Mouse (Mus musculus): ENCODE measurements around the gene Fosl1. TPM values are rescaled to one million over a fixed set of nuclear protein-coding genes. Genes with fewer than 3 reads are reported as not detected.

Gene Fosl1
- total RNA-seq (2023) = 1 to 10 TPM; 2.0 to 3.2 TPM

DNA sequence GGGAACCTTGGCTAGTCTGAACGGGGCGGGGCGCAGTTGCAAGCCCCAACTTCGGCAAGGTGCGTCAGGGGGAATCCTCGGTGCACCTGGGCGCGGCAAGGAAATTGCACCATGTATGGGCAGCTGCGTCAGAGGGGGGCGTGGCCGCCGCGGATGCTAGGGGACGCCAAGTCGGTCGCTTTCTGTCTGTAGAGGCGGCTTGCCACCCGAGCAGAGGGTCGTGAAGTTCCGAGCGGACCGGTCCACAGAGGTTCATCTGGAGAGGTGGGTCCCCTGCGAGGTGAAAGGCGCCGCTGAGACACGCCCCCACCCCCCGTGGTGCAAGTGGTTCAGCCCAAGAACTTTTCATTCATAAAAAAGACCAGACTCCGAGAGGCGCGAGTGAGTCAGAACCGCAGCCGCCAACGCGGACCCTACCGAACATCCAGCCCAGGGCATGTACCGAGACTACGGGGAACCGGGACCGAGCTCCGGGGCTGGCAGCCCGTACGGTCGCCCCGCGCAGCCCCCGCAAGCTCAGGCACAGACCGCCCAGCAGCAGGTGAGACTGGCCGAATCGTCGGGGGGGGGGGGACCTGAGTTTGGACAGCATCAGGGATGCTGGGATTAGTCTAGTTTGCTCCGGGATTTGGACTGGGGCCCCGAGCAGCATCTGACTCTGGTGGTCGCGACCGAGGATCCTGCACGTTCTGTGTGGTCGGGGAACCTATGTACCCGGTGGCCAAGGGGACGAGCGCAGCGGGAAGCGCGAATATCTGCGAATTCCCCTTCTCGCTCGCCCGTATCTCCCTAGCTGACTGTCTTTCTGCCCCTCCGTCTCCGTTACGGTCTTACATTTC is at the start of gene Fosl1:
TSS of gene Fosl1 (plus strand) at position 33 of the 839 bp plus-strand sequence.

DNA sequence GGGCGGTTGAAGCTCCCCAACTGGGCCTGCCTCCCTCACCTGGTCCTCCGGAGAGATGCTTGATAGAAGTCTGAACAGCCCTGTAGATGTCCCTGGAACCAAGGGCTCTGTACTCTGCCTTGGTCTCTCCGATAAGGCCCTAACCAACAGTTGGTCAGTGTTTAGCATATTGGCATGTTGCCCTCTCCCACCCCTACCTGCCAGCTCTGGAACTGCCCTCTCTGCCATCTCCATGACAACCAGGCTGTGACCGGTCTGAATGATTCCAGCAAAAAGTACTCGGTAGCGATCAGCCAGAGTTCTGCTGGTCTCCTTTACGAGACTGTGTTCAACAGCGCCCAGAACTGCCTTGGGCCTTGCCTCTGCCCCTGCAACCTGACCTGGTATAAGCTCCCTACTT is 45.1 kb upstream of the Fosl1 start, which contains the start of gene Tsga10ip:
TSS of gene Tsga10ip (minus strand) at position 234 of the 400 bp plus-strand sequence.

DNA sequence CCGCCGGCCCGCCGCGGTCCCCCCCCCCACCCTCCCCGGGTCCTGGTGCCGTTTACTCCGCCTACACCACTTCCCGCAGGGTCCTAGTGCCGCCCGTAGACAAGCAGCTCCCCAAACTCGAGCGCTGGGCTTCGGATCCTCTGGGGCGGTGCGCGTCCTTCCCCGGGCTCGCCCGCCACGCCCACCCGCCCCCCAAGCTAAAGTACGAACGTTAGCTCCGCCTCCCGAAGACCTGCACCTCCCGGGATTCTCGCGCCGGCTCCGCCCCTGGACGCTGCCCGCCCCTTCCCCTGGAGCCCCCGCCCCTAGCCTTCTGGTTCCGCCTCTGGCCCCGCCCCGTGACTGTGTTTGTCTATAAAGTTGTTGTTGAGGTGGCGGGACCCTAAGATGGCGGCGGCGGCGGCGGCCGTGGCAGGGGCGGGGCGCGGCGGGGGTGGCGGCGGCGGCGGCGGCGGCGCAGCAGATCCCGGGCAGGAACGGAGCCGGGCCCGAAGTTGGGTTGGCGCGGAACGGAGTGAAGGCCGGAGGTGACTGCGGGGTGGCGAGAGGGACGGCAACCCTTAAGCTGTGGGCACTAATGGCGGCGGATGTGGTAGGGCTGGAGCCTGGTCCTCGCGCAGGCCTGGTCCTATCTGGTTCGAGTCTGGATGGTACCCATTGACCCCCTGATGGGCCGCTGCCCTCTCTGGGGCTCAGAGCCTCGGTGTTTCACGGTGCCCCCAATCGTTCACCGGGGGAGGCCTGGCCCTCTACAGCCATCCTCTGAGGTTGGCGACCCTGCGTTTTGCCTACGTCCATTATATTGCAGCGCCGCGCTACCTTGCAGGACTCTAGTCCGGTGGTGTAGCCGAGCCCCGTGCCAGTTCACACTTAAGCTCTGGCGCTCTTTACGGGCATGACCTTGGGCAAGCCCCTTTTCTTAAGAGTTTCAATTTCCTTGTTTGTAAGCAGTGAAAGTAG is 22.3 kb upstream of the Fosl1 start, which contains the start of the genes Drap1 and AI837181:
TSS of gene Drap1 (minus strand) at position 198 of the 960 bp plus-strand sequence.
TSS of gene AI837181 (plus strand) at position 363 of the 960 bp plus-strand sequence.

DNA sequence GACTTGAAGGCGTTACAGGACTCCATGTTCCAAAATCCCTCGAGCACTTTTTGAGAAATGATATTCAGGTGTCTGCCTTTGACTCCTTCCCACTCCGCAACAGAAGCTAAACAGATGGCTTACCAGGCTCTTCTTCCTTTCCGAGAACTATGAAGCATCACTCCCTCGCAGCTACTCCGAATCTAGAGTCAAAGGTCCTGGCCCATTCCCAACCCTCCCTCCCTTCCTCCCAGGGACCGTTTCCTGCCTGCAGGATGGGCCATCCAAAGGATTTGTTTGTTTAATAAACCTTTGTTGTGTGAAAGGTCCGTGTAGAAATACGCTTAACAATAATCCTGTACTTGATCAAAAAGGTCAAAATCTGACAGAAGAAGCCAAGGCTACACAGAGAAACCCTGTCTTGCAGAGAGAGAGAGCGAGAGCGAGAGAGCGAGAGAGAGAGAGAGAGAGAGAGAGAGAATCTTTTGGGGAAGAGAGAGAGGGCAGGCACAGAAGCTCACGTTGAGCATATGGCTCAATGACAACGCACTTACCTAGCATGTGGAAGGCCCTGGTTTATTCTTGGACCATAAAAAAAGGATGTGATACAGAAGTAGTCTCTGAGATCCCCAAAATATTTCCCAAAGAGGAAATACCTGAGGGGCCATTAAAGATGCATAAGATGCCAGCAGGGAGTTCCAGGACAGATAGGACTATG is 10.5 kb downstream of the Fosl1 start, which contains the start of gene Ccdc85b:
TSS of gene Ccdc85b (minus strand) at position 149 of the 697 bp plus-strand sequence.

DNA sequence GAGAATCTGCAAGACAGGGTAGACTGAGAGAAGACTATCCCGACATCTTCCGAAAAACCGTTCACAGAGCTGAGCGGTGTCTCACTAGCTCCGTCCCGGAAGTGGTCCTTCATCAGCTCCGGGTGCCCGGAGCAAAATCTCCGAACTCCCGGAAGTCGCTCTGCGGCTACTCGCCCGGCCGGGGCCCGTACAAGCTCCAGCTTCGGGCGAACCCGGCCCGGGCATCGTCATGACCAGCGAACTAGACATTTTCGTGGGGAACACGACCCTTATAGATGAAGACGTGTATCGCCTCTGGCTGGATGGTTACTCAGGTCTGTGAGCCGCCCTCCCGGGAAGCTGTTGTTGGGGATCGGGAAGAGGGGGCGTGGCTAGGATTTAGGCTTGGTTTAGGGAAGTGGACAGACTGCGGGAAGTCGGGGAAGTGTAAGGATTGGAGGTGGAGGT is 13.1 kb downstream of the Fosl1 start, which contains the start of gene Fibp:
TSS of gene Fibp (plus strand) at position 151 of the 447 bp plus-strand sequence.

DNA sequence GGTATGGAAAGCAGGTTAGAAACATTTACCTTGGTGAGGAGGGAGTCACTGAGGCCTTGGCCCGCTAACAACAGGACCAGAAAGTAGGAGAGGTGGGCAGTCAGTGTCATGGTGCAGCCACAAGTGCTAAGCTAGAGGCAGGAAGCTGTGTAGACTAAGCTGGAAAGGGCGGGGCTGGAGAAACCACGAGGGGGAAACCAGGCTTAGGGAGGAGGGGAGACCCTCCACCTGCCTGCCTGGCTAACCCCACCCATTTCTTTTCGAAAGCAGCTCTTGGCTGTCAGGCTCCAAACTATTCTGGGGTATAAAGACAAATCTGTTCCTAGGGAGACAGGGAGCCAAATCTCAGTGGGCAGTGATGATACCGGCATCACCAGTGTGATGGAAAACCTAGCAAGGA is 21.0 kb downstream of the Fosl1 start, which contains the start of gene Ctsw:
TSS of gene Ctsw (minus strand) at position 134 of the 400 bp plus-strand sequence.

DNA sequence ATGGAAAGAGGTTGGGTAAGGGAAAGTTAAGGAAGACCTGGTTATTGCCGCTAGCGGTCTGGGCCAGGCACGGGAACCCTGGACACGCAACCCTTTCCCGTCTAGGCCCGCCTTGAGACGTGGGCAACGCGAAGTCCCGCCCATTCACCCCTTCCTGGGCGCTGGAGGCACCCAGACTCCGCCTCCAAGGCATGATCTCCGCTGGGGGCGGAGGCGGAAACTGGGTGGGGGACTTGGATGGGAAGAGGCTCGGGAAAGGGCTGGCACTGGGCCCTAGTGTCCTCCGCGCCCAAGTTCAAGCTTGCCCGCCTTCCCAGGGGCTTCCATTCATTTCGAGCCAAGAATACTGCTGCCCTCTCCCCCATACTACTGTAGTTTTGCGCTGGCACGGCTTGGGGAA is 26.4 kb downstream of the Fosl1 start, which contains the start of gene Efemp2:
TSS of gene Efemp2 (plus strand) at position 235 of the 400 bp plus-strand sequence.

DNA sequence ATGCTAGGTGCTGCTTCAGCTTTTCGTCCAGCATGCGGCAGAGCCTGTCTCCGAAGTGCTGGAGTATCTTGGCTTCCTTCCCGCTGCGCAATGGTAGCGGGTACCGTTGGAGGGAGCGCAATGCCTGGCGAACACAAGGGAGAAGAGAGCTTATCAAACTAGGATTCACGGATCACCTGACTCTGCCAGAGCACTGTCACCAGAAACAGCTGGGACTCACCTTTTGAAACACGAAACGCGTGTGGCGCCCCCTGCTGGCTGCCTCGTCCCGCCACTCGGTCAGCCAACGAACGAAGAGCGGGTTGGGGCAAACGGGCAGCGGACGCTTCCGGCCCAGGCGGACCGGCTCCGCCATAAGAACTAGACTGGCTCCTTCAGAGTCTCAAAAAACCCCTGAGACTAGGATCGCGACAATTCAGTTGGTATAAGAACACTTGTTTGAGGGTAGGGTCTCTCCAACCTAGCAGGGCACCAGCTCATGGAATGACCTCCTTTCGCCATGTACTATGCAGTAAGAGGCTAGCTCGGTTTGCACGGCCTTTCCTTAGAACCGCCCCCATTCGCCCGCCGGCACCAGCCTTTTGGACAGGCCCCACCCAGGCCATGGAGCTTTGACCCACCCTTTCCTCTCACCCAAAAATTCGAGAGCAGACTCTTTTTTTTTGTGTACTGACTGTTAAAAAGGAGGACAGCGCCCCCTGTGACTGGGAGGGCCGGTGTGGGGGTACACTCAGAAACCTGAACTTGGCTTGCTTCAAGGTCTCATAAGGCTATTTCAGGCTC is 40.6 kb downstream of the Fosl1 start, which contains the start of gene Mus81:
TSS of gene Mus81 (minus strand) at position 635 of the 783 bp plus-strand sequence.

DNA sequence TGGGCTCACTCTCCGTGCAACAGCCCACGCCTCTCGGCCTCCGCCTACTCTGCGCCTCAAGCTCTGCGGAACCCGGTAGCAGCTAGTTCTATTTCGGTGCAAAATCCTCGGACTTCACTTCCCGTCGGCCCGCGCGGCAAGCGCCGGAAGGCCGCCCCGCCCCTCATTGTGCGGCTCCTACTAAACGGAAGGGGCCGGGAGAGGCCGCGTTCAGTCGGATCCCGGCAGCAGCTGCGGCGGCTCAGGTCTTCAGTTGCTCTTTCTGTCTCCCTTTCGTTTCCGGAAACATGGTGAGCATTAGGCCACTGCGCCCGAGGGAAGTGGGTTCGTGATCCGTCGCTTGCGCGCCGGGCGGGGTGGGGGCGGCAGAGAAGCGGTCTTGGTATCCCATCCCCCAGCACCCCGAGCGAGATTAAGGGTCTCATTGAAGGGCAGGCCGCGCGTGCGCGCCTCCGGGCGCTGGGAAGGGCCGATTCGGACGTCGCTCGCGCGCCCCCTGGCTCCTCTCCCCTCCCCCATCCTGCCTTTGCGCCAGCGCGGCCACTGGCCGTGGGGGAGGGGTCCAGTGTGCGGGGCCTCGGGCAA is 43.1 kb downstream of the Fosl1 start, which contains the start of gene Cfl1:
TSS of gene Cfl1 (plus strand) at position 143 of the 585 bp plus-strand sequence.

DNA sequence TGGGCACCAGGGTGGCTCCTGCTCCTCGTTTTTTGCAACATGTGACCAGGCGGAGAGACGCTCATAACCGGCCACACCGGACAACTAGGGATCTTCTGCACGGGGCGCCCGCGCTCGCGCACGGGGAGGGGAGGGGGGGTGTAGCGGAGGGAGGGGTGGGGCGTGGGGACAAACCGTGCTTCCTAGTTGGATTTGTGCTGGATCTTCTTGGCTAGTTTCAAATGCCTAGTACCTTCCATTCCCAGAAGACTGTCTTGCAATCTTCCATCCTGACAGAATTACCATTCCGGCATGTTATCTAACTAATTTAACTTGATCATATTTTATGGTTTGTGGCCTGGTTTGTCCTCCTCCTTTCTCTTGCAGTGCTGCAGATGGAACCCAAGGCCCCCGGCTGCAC is 56.3 kb downstream of the Fosl1 start, which contains the start of gene 1700020D05Rik:
TSS of gene 1700020D05Rik (minus strand) at position 101 of the 400 bp plus-strand sequence.

Other genes starting within 250 kb of the Fosl1 start
- gene Pacs1, start 174.4 kb upstream of the Fosl1 start, total RNA-seq (2023) = 10 to 100 TPM; 53.1 to 60.2 TPM
- 100 to 1,000 TPM; 156 to 186 TPM for gene Sf3b2, start 152.1 kb upstream of the Fosl1 start, total RNA-seq (2023)
- not detected for gene Gal3st3, start 149.2 kb upstream of the Fosl1 start, total RNA-seq (2023)
- not detected for gene Catsper1, start 111.8 kb upstream of the Fosl1 start, total RNA-seq (2023)
- gene Cst6, start 98.0 kb upstream of the Fosl1 start, total RNA-seq (2023) = not detected
- gene Eif1ad, start 80.8 kb upstream of the Fosl1 start, total RNA-seq (2023) = 10 to 100 TPM; 17.1 to 24.3 TPM
- gene Banf1, start 80.4 kb upstream of the Fosl1 start, total RNA-seq (2023) = 10 to 100 TPM; 59.5 to 66.0 TPM
- 100 to 1,000 TPM; 129 to 130 TPM for gene Sart1, start 58.8 kb upstream of the Fosl1 start, total RNA-seq (2023)
- gene Tsga10ip, start 45.0 kb upstream of the Fosl1 start, total RNA-seq (2023) = not detected
- gene Drap1, start 22.6 kb upstream of the Fosl1 start, total RNA-seq (2023) = 100 to 1,000 TPM; 165 to 176 TPM
- 10 to 100 TPM; 46.9 to 52.7 TPM for gene AI837181, start 22.4 kb upstream of the Fosl1 start, total RNA-seq (2023)
- gene Ccdc85b, start 10.3 kb downstream of the Fosl1 start, total RNA-seq (2023) = 1 to 10 TPM; 3.7 to 4.6 TPM
- gene Fibp, start 13.1 kb downstream of the Fosl1 start, total RNA-seq (2023) = 10 to 100 TPM; 80.6 to 81.0 TPM
- under 1 TPM; 0.46 to 0.73 TPM for gene Ctsw, start 21.0 kb downstream of the Fosl1 start, total RNA-seq (2023)
- 1 to 10 TPM; 5.1 to 6.7 TPM for gene Efemp2, start 26.4 kb downstream of the Fosl1 start, total RNA-seq (2023)
- 10 to 100 TPM; 16.7 to 17.4 TPM for gene Mus81, start 40.9 kb downstream of the Fosl1 start, total RNA-seq (2023)
- gene Cfl1, start 42.9 kb downstream of the Fosl1 start, total RNA-seq (2023) = 1,000 to 10,000 TPM; 1,345 to 1,440 TPM
- 1 to 10 TPM; 1.3 to 1.4 TPM for gene 1700020D05Rik, start 56.2 kb downstream of the Fosl1 start, total RNA-seq (2023)
- gene Snx32, start 63.0 kb downstream of the Fosl1 start, total RNA-seq (2023) = 1 to 10 TPM; 2.0 to 4.9 TPM
- gene Ovol1, start 113.1 kb downstream of the Fosl1 start, total RNA-seq (2023) = not detected
- 10 to 100 TPM; 35.2 to 39.9 TPM for gene Ap5b1, start 120.5 kb downstream of the Fosl1 start, total RNA-seq (2023)
- gene Rnaseh2c, start 154.3 kb downstream of the Fosl1 start, total RNA-seq (2023) = 10 to 100 TPM; 64.5 to 74.1 TPM
- 10 to 100 TPM; 87.2 to 88.5 TPM for gene Kat5, start 162.7 kb downstream of the Fosl1 start, total RNA-seq (2023)
- 100 to 1,000 TPM; 150 to 154 TPM for gene Rela, start 189.9 kb downstream of the Fosl1 start, total RNA-seq (2023)
- gene Sipa1, start 216.2 kb downstream of the Fosl1 start, total RNA-seq (2023) = 100 to 1,000 TPM; 153 to 157 TPM
- gene Map3k11, start 241.2 kb downstream of the Fosl1 start, total RNA-seq (2023) = 100 to 1,000 TPM; 113 to 114 TPM
- 100 to 1,000 TPM; 112 to 131 TPM for gene Pcnx3, start 241.4 kb downstream of the Fosl1 start, total RNA-seq (2023)